Comparison of ENCODE assay signal across 22 mouse cellular contexts in genomic region chr4:145680217-145680616, GRCm38 (mm10). TPM values are rescaled to one million over a fixed set of nuclear protein-coding genes. Genes with fewer than 3 reads are reported as not detected.
DNase-seq lines count a peak whose midpoint lies in the region; ATAC-seq lines count a peak whose summit lies in the region.
"Not testable (repeated sequence)": the region's sequence is repeated elsewhere in the genome, so short reads cannot be mapped to it uniquely, and the experiment has no call there.
"Had no signal": no experiment of that assay in that cellular context is flagged by ENCODE, and none has a peak within 500 bp of the region (broad histone marks: within the 10 kb centered on the region; RNA-seq: fewer than 3 reads in every experiment).

No protein-coding gene starts in this region.

- H3K27ac ChIP-seq in hindbrain, embryonic 14.5 days, result not testable (repeated sequence)

- peak; percentile 3 for DNase-seq in CD4-positive, CD25-positive, alpha-beta regulatory T cell, adult 2 months (ENCODE audit: low read depth, low spot score)
- DNase-seq in embryo, embryonic 10 days (ENCODE audit: low spot score), result peak; percentile 3
- DNase-seq in heart, adult 11 months, result peak; percentile 92
- peak; percentile 17 for DNase-seq in hindbrain, embryonic 14.5 days (ENCODE audit: low spot score)
- peak; percentile 3 to 5 for DNase-seq in kidney, postnatal 4 days
- DNase-seq in lung, postnatal 25 days (ENCODE audit: low spot score), result peak; percentile 21
- peak; percentile 0 for DNase-seq in skeletal muscle tissue, adult 2 months (ENCODE audit: low read depth, low spot score)
- peak; percentile 1 for DNase-seq in thymus, postnatal 0 days (ENCODE audit: low spot score)

- H3K4me2 ChIP-seq in hindbrain, embryonic 14.5 days (replicated peaks), result not testable (repeated sequence)

- 86% methylated on average over 3 of the region's 3 CpGs for WGBS in hindbrain, embryonic 14.5 days

- H3K36me3 ChIP-seq in hindbrain, embryonic 14.5 days (replicated peaks; ENCODE audit: control insufficient read depth, insufficient read depth), result not testable (repeated sequence)

- not testable (repeated sequence) for H3K4me1 ChIP-seq in hindbrain, embryonic 14.5 days (replicated peaks; ENCODE audit: control insufficient read depth, insufficient read depth, low read length)

- not testable (repeated sequence) for ATAC-seq in hindbrain, embryonic 14.5 days (ENCODE audit: low FRiP score)

- H3K9ac ChIP-seq in hindbrain, embryonic 14.5 days, result not testable (repeated sequence)

- H3K9me3 ChIP-seq in hindbrain, embryonic 14.5 days (ENCODE audit: control insufficient read depth, low read length), result not testable (repeated sequence)

- H3K4me3 ChIP-seq in hindbrain, embryonic 14.5 days (replicated peaks; ENCODE audit: low read length), result not testable (repeated sequence)

- not testable (repeated sequence) for H3K27me3 ChIP-seq in hindbrain, embryonic 14.5 days (ENCODE audit: control insufficient read depth, insufficient read depth, low read length)

RNA-seq across cellular contexts. Expression of gene Zfp980, which starts 9.7 kb away (rescaled TPM):
- not detected in 2 replicates for polyA plus RNA-seq in hindbrain, embryonic 14.5 days (2014; fragmentation: Nextera tagmentation; extraction: Ambion mirVana)
- polyA plus RNA-seq in thymus, postnatal 0 days (2015; fragmentation: Nextera tagmentation; extraction: Ambion mirVana), result not detected in 2 replicates
- polyA plus RNA-seq: cortical plate, adult 2 months; embryonic facial prominence, embryonic 12.5 days; erythroblast, embryonic 14.5 days; forebrain, embryonic 13.5 days; gonadal fat pad, adult 2 months; heart, embryonic 12.5 days; hindbrain, embryonic 13.5 days; kidney, embryonic 14.5 days; limb, embryonic 14.5 days; liver, embryonic 15.5 days; lung, embryonic 15.5 days; macrophage; midbrain, embryonic 10.5 days; midbrain, embryonic 16.5 days had no signal

Comparison
In these comparisons a context has a peak if more than half of its experiments do, and no peak if none do; other contexts are left out.
1. DNase-seq: peak in every context shown above with its lines; median percentile 92 in heart, adult 11 months; 21 in lung, postnatal 25 days; 17 in hindbrain, embryonic 14.5 days; 4 in kidney, postnatal 4 days; 3 in CD4-positive, CD25-positive, alpha-beta regulatory T cell, adult 2 months; 3 in embryo, embryonic 10 days; 1 in thymus, postnatal 0 days; 0 in skeletal muscle tissue, adult 2 months.